Mouse (Mus musculus): Measurements from ENCODE around the gene 1190005I06Rik.

- no peak for TF ChIP-seq POLR2A (IDR thresholded peaks at IDR 0.05; ENCODE audit: control insufficient read depth, low read depth, low read length)
- TF ChIP-seq CTCF (IDR thresholded peaks at IDR 0.05; ENCODE audit: control insufficient read depth, insufficient read depth, insufficient replicate concordance, low read depth, low read length): no peak
These were observed 65.6 kb downstream of the 1190005I06Rik start for GRCm38 (mm10) chr8:120581811-120582210.
